Mouse (Mus musculus) c-Kit-positive CD71-positive TER-119-positive erythroid progenitor cells, embryonic 14.5 days (primary cell): ENCODE measurements around the gene Cilp.
A peak's percentile ranks its signal among the peaks of the same experiment; 100 is the strongest.
"Not testable (repeated sequence)": the region's sequence is repeated elsewhere in the genome, so short reads cannot be mapped to it uniquely, and the experiment has no call there.

Experiments
- DNase-seq: peaks from one replicate; pipeline ENCODE4 v3.0.0-alpha.2; 2013; ENCODE audit warnings: low spot score

Gene Cilp

GRCm38 (mm10) chr9:65264959-65265358 is at the start of gene Cilp:
Gene Cilp, plus strand, starts transcription at chr9:65265180.
- no peak for DNase-seq

- peak; percentile 87 for DNase-seq
Observed at GRCm38 (mm10) chr9:65215494-65216126, 49.4 kb upstream of the Cilp start.

GRCm38 (mm10) chr9:65216972-65217371 is 48.0 kb upstream of the Cilp start:
- DNase-seq, result peak; percentile 48

- peak; percentile 63 for DNase-seq
Observed at GRCm38 (mm10) chr9:65217661-65218060, 47.3 kb upstream of the Cilp start.

GRCm38 (mm10) chr9:65218916-65219315 is 46.1 kb upstream of the Cilp start:
- no peak for DNase-seq

GRCm38 (mm10) chr9:65220398-65220797 is 44.6 kb upstream of the Cilp start:
- not testable (repeated sequence) for DNase-seq

GRCm38 (mm10) chr9:65223927-65224326 is 41.1 kb upstream of the Cilp start:
- DNase-seq, result no peak

- DNase-seq, result peak; percentile 47
Observed at GRCm38 (mm10) chr9:65225795-65226194, 39.2 kb upstream of the Cilp start.

- no peak for DNase-seq
Observed at GRCm38 (mm10) chr9:65230250-65230649, 34.7 kb upstream of the Cilp start.

GRCm38 (mm10) chr9:65231284-65231683 is 33.7 kb upstream of the Cilp start:
- DNase-seq, result no peak

GRCm38 (mm10) chr9:65233243-65233985 is 31.6 kb upstream of the Cilp start:
- no peak for DNase-seq

- no peak for DNase-seq
Observed at GRCm38 (mm10) chr9:65234734-65235133, 30.2 kb upstream of the Cilp start.

- DNase-seq, result no peak
Observed at GRCm38 (mm10) chr9:65235601-65236000, 29.4 kb upstream of the Cilp start.

- no peak for DNase-seq
Observed at GRCm38 (mm10) chr9:65237616-65238015, 27.4 kb upstream of the Cilp start.

- DNase-seq, result no peak
Observed at GRCm38 (mm10) chr9:65238191-65238760, 26.7 kb upstream of the Cilp start.

GRCm38 (mm10) chr9:65239176-65239575 is 25.8 kb upstream of the Cilp start:
- DNase-seq, result no peak

GRCm38 (mm10) chr9:65239731-65240130 is 25.2 kb upstream of the Cilp start:
- DNase-seq, result no peak

- DNase-seq, result no peak
Observed at GRCm38 (mm10) chr9:65240587-65240986, 24.4 kb upstream of the Cilp start.

- no peak for DNase-seq
Observed at GRCm38 (mm10) chr9:65241973-65242372, 23.0 kb upstream of the Cilp start.

- DNase-seq, result no peak
Observed at GRCm38 (mm10) chr9:65243249-65243648, 21.7 kb upstream of the Cilp start.

GRCm38 (mm10) chr9:65244036-65244806 is 20.8 kb upstream of the Cilp start:
- DNase-seq, result no peak
